Mouse (Mus musculus): ENCODE data around the gene Nol10.

GRCm38 (mm10) chr12:17310852-17311839 is 37.1 kb upstream of the Nol10 start:
- no peak for TF ChIP-seq CTCF (IDR thresholded peaks at IDR 0.05; ENCODE audit: low read depth, low read length)
- no peak for TF ChIP-seq POLR2A (IDR thresholded peaks at IDR 0.05; ENCODE audit: borderline replicate concordance, low read depth, low read length)

Measured in bone marrow macrophage, adult 2 months (primary cell).